Mouse (Mus musculus) heart, adult 2 months (tissue): Measurements from ENCODE around the gene Acta2.

Experiments used
- CTCF ChIP-seq: fragments of 200-600 bp; IDR thresholded peaks from 2 replicates; pipeline ENCODE4 v1.8.1; 2022; ENCODE audit warnings: antibody characterized with exemption, mild to moderate bottlenecking, moderate library complexity
- EP300 ChIP-seq: fragments of 200-500 bp; IDR thresholded peaks from 2 replicates; pipeline ENCODE4 v1.6.1; 2011; ENCODE audit warnings: low read depth, low read length, control low read depth; ENCODE audit not compliant: insufficient read depth
- POLR2A ChIP-seq: fragments of 200-500 bp; IDR thresholded peaks from 2 replicates; pipeline ENCODE4 v1.6.1; 2011; ENCODE audit warnings: mild to moderate bottlenecking, low read depth, low read length, control low read depth; ENCODE audit not compliant: insufficient read depth

DNA sequence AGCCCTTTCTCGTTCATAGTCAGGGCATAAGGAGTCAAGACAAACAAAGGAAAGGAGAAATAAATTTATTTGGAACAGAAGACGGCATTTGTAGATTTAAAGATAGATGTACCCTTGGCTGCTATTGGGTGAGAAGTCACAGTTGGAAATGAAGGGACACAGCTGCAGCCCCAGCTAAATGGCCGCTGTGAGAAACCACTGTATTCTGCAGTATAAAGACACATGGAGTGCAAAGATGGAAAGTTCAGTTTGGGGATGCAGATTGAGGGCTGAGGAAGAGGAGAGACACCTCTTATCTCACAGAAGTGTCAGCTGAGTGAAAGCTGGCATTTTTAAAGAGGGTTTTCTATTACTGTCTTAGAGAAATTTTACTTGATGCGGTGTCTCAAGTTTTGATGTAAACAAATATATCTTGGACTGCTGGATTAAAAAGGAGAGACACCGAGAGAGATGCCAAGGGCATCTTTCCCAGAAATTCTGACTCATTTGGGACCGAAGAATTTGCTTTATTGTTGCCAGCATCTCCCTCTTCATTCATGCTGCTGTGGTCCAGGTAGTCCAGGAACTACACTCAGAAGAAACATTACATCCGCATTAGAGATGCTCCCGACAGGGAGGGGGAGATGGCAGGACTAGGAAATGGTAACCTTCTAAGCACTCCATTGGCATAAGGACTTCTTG lies 48.5 kb downstream of the Acta2 start:
- no peak for TF ChIP-seq CTCF
- TF ChIP-seq POLR2A: no peak
- TF ChIP-seq EP300: no peak
